Mouse (Mus musculus) bone marrow, adult 2 months (tissue): ENCODE measurements around the gene Cib3.

Experiments used
- CTCF ChIP-seq: fragments of 200-500 bp; IDR thresholded peaks from 2 replicates; pipeline ENCODE4 v1.5.1; 2011; ENCODE audit warnings: low read length, control low read depth; ENCODE audit not compliant: control insufficient read depth, insufficient read depth
- POLR2A ChIP-seq: fragments of 200-500 bp; IDR thresholded peaks from 2 replicates; pipeline ENCODE4 v1.6.1; 2011; ENCODE audit warnings: low read depth, mild to moderate bottlenecking, control low read depth, low read length, borderline replicate concordance; ENCODE audit not compliant: control insufficient read depth

DNA sequence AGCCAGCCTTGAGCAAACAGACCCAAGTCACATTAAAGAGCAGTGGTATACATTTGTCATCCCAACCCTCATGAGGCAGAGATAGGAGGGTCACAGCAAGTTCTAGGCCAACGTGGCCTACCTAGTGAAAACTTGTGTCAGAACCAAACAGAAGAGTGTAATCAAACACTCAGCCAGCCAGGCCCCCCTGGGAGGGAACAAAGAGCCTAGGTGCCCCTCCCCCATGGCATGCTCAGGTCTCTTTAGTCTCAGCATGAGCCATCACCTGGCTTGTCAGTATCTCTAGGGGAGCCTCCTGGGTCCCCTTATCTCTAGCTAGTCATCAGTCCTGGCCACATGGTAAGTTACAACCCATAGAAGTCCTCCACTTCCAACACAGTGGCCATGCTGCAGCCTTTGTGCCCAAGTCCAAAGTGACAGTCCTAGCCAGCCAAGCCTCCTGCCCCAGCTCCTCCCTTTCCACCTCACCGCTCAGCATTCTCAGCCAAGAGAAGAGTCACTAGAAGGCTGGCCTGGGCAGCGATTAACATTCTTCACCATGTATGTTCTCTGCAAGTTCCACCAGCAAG is 42.9 kb downstream of the Cib3 start:
- TF ChIP-seq POLR2A, result no peak
- TF ChIP-seq CTCF, result no peak
